Mouse (Mus musculus): ENCODE results near the gene Cdc6.
"Not testable (repeated sequence)": the region's sequence is repeated elsewhere in the genome, so short reads cannot be mapped to it uniquely, and the experiment has no call there.

The Cdc6 gene

DNA sequence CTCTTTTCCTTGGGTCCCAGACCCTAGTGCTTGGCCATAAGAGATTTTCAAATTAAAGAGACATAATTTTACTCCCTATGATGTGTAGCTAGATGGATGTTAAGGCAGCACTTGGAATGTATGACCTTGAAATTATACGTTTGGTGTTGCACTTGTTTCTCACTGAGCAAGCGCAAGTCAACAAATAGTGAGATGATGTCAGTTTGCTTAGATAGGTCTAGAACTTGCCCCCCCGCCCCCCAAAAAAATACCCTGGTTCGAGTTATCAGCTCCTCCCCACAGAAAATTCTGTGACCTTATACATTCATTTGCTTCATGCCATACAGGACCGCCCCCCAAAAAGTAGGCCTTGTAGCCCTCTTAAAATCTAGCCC lies 551 bp upstream of the Cdc6 start:
- no peak for DNase-seq (ENCODE audit: low spot score in 2 of 2)

DNA sequence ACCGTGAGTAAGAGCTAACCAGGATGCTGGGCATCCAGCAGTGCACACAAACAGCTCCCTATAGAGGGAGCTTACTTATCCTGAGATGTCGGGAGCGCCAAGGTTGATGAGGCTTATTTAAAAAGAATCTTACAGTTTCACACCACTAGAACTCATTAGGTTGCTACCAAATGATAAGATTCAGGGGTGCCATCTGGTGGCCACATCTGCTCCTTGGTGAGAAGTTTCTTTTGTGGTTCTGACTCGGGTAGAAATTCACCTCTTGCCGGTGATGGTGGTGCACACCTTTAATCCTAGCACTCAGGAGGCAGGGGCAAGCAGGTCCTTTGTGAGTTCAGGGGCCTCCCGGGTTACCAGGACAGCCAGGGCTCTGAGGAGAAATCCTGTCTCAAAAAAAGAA lies 2.1 kb downstream of the Cdc6 start:
- peak in 1 of 2 experiments; percentile 73 for DNase-seq (ENCODE audit: low spot score in 2 of 2)

DNA sequence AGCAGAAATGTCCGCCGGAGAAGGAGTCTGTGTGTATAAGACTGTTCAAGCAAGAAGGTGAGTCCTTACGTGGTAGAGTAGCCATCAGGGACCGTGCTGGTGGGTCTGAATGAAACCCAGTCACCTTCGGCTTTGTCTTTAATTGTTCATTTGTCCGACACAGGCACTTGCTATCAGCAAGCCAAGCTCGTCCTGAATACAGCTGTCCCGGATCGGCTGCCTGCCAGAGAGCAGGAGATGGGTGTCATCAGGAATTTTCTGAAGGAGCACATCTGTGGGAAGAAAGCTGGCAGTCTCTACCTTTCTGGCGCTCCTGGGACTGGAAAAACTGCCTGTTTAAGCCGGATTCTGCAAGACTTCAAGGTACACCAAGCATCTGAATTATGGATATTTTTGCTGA lies 2.8 kb downstream of the Cdc6 start:
- no peak for DNase-seq (ENCODE audit: low spot score in 2 of 2)

DNA sequence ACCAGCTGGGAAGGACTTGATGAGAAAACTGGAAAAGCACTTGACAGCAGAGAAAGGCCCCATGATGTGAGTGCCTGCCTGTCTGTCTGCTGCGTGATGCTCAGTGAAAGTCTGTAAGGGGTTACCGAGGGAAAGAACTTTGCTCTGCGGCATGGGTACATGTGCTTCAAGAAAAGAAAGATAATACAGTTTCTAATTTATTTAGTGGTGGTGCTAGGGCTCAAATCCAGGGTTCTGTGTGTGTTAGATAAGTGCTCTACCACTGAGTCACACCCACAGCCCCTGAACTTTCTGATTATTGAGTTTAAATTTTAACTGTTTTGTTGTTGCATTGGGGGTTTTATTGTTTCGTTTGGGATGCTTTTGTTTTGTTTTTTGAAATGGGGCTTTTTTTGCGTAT lies 3.9 kb downstream of the Cdc6 start:
- no peak for DNase-seq (ENCODE audit: low spot score in 2 of 2)

DNA sequence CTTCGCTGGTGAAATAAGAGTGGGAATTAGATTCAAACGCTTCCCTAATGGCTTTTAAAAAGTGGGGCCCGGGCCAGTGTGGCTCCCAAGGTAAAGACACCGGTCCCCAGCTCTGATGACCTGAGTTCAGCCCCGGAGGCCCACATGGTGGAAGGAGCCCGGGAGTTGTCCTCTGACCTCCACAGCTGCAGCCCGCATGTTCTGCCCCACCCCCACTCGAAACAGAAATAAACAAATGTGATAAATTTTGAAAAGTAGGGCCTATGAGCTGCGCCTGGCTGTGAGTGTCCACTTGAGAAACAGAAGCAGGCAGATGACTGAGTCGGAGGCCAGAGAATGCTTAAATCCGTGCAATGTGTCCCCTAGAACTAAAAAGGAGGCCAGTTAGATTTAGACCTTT lies 6.6 kb downstream of the Cdc6 start:
- no peak for DNase-seq (ENCODE audit: low spot score in 2 of 2)

DNA sequence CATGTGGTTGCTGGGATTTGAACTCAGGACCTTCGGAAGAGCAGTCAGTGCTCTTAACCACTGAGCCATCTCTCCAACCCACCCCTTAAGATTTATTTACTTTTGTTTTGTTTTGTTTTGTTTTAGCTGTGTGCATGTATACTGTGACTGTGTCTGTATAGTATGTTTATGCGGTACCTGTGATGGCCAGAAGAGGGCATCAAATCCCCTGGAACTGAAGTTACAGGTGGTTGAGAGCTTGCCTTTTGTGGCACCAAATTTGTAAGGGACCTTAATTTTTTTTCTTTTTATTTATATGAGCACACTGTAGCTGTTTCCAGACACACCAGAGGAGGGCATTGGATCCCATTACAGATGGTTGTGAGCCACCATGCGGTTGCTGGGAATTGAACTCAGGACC lies 8.8 kb downstream of the Cdc6 start:
- not testable (repeated sequence) for DNase-seq (ENCODE audit: low spot score in 2 of 2)

DNA sequence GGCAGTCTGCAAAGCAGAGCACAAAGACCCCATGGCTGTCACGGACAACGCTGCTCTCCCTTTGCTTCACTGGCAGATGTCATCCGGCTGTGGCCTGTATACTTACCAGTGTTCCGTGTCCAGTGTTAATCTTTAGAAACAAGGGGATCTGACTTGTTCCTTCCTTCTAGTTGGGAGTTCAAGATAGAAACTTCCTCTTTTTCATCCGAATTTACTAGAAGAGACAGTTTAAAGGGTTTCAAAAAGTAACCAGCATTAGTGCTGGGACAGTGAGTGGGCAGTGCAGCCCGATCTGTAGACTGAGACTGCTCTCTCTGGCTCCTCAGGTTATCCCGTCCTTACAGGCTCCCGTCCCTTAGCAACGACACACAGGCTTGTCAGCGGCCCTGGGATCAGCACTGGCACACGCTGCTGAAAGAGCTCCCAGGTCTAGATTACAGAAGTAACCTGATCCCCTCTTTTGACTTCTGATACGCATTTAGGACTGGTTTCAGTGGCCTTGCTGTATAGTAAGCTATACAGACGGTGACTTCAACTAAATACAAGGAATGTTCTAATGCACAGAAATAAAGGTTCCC lies 9.9 kb downstream of the Cdc6 start:
- no peak for DNase-seq (ENCODE audit: low spot score in 2 of 2)

DNA sequence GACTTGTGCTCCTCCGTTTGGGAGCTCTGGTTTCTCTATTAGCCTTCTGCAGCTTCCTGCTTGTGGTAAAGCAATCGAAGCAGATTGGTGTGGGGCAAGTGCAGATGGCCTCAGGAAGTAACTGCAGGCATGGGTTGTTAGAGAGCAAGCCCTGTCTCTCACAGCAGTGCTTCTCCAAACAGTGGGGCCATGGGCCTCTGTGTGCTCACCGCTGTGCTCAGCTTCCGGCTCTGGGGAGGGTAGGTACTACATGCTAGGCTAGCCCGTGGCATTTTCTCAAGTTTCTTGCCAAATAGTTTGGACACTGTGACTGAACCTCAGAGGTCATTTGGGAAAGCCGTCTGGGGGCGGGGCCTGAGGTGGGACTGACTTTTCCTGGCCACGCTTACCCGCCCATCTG lies 10.6 kb downstream of the Cdc6 start:
- peak in 1 of 2 experiments; percentile 67 for DNase-seq (ENCODE audit: low spot score in 2 of 2)

DNA sequence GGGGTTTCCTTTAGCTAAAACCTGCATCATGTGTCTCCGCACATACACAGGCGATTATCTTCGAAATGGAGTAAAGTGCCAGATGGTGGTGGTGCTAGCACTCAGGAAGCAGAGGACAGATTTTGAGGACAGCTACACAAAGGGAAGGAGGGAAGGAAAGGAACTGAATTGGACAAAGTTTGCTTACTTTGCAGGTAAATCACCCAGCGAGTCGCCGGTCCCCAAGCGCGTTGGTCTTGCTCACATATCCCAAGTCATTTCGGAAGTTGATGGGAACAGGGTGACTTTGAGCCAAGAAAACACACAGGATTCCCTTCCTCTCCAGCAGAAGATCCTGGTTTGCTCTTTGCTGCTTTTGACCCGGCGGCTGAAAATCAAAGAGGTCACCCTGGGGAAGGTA lies 11.4 kb downstream of the Cdc6 start:
- DNase-seq (ENCODE audit: low spot score in 2 of 2), result no peak

DNA sequence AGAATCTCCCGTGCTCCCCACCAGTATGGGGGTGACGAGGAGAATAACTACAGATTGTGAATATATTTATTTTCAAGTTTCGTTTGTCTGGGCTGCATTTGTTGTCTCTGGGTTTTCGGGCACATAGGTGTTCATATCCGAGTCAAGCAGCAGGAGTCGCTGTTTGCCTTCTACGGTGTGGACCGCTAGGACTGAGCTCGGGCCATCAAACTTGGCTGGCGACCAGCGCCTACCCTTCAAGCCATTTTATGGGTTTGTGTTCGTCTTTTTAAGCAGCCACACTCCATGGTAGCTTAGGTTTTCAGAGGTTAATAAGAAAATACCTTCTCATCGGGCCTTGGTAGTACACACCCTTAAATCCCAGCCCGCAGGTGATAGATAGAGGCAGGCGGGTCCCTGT lies 14.2 kb downstream of the Cdc6 start:
- not testable (repeated sequence) for DNase-seq (ENCODE audit: low spot score in 2 of 2)

DNA sequence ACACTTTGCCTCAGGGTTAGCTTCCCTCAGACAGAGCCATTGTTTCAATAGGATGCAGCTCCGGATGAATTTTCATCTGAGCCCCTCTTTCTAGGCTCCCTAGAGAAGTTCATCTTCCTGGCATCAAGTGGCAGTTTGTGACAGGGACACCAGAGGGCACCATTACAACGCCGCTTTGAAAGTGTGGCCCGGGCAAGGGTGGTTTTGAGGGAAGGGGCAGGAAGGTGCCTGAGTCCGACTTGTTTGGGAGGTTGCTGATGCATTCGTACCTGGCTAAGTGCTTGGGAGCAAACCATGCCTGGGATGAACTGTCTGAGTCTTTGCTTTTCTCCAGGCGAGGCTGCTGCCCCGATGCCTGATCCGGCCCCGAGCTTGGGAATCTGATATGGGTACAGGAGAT lies 14.7 kb downstream of the Cdc6 start:
- DNase-seq (ENCODE audit: low spot score in 2 of 2), result not testable (repeated sequence)

DNA sequence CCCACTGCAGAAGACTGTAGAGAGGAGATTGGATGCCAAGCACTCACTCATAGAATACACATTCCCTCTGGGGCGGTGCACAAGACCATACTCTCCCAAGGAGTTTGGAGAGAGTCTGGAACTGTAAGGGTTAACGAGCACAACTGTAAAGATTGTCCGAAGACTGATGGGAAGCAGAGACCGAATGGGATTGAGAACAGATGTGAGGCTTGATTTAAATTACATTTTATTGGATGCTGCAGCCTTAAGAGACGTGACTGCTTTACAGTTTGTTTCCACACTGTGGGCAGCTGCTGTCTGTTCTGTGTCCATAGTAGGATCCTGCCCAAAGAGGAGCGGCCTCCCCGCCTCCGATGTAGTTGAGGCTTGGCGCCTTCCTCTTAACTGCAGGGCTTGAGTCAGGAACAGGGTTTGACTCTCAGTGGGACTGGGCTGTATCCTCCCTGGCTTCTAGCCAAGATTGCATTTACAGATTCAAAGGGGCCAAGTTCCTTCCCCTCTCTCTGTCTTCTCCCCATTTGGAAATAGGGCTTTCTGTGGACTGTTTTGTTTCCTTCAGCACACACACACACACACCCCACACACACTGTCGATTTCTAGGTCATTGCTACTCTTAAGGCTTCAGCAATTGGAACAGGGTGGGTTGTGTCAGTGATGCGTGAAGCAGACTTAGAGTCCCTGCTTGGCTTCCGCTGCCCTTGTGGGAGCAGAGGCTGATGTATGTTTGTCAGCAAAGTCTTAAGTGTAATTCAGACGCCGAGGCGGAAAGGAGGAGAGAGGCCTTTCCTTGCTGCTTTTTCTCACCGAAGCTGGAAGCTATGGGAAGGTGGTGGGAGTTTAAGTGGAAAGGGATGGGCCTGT lies 15.5 kb downstream of the Cdc6 start:
- not testable (repeated sequence) for DNase-seq (ENCODE audit: low spot score in 2 of 2)

DNA sequence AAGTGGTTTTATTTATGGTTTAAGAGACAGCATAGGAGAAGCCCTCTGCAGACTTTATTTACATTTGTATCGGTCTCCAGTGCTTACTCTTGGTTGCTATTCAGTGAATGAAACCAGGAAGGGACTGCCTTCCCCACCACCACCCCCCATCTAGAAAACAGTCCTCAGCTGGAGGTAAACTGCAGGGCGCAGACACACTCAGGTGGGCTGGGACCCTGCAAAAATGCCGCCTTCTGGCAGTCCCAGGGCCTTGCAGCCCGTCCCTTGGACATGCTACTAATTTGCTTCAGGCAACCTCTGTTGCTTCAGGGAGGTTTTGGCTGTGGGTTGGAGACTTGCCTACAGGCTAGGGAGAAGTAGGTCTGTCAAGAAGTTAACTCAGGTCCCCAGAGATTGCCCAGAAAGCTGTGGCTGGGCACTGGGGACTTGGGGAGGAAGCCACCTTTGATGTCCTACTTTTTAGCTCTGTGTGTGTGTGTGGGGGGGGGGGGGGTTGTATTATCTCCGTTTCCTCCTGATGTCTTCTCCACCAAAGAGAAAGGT lies 17.1 kb downstream of the Cdc6 start:
- DNase-seq (ENCODE audit: low spot score in 2 of 2), result no peak

DNA sequence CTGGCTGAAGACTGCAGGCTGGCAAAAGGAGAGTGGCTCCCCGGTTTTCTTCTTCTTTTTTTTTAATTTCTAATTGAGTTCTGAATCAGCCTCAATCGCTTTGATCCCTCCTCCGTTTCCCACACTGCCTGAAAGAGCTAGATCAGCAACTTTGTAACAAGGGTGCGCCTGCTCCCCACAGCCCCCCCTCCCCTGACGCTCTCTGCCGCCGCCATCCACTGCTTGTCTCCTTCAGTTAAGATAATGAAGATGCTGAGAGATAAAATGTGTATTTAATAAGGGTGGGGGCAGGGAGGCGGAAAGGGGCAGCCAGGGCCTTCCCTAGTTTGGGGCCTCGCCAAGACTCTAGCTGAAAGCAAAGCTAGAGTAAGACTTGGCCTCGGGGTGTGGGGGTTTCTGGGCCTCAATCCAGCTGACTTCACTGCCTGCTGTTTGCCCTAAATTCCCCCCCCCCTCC lies 17.7 kb downstream of the Cdc6 start:
- no peak for DNase-seq (ENCODE audit: low spot score in 2 of 2)

DNA sequence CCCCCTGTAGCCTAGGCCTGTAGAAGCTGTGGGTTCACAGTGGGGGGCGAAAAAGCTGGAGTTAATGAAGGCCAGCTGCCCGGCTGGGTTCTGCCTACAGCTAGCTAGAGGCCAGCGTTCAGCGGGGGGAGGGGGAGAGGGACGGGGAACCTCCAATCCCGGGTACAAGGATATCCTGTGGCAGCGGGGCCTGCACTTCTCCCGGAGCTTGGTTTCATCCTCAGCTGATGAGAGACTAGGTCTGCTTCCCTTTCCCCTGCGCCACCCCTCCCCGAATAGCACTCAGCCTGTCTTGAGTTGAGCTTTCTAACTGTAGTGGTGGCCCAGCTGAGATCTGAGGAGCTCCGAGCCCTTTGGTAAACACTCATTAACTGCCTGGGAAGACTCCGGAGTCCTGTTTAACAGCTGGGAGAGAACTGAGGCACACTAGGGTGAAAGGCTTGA lies 18.3 kb downstream of the Cdc6 start:
- no peak for DNase-seq (ENCODE audit: low spot score in 2 of 2)

DNA sequence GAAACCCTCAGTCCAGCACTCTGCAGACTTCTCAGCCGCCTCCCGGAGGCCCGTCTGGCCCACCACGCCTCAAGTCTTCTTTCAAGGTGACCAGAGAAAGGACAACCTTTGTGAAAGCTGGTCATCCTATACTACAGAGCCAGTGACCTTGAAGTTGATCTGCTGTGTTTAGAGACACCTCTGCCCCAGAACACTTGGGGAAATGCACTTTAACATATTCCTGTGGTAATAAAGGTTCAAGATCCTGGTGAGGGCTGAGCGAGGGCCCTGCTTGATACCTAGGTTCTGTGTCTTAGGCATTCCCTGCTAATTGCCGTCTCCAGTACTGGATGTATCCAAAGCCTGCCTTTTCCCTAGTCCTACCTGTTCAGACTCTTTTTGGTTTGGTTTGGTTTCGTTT lies 19.0 kb downstream of the Cdc6 start:
- no peak for DNase-seq (ENCODE audit: low spot score in 2 of 2)

DNA sequence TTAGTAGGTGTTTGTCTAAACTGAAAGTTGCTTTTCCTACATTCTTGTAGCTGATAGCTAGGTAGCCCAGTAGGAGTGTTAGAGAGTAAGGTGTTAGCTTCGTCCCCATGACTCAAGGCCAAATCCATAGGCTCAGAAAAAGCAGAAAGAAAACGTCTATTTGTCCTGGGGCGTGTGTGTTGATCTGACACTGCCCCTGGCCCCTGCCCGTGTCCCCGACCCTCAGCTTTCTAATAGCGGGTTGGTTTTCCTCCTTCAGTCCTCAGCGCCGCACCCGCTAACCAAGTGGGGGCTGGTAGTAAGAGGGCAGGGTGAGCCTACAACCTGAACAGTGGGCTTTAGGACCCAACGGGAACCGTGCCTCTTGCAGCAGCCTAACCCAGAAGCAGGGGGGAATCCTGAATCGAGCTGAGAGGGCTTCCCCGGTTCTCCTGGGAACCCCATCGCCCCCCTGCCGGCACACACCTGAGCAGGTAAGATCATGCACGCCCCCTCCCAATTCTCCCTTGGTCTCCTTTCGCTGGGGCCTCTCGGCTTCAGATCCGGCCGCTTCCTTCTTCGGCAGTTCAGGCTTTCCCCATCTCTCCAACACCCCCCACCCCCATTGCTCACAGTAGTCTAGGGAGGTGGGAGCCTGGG lies 20.0 kb downstream of the Cdc6 start, which contains the start of gene Rara:
Rara (plus strand) TSS at position 381 of the 639 bp plus-strand sequence.
- DNase-seq (ENCODE audit: low spot score in 2 of 2), result no peak

DNA sequence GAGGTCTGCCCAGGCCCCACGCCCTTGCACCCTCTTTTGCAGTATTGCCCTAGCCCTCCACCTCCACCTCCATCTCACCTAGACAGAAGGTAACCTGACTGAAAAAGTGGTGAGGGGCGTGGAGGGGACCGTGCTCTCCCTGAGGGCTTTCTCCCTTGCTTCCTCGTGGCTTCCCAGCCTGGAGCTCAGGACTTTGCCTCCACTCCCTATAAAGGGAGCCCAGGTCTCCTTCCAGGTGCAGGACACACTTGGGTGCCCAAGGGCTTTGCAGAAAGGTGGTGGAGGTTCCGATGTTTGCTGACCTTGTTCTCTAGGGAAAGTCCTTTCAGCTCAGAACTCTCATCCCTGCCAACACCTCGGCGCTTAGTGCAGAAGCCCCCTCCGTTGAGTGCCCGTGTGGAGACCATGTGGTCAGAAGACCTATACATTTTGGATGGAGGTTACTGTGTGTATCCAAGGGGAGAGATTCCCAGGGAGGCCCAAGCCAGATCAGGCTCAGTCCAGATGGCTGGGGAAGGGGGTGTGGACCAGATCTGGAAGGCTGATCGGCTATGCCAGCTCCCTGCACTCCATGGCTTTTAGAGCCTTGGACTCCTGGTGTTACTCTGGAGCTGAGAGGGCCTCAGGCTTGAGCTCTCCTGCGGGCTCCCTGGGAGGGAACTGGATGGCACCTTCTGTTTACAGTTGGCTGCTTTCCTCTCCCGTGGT lies 20.7 kb downstream of the Cdc6 start:
- DNase-seq (ENCODE audit: low spot score in 2 of 2), result no peak

DNA sequence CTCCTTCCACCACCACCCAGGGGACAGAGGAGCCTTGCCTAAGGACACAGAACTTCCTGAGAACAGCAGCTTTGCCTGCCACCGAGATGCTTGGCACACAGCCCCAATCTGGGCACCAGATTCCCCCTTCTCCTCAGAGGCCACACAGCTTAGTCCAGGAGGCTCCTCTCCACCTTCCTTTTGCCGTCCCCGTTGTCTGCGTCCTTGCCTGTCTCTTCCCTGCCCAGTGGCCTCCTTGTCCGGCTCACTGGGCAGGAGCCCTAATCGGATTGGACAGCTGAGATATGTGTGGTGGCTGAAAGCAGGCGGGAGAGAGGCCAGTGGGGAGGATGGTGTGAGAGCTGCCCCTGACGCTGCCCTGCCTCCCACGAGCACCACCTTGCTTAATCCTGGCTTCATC lies 21.9 kb downstream of the Cdc6 start:
- no peak for DNase-seq (ENCODE audit: low spot score in 2 of 2)

DNA sequence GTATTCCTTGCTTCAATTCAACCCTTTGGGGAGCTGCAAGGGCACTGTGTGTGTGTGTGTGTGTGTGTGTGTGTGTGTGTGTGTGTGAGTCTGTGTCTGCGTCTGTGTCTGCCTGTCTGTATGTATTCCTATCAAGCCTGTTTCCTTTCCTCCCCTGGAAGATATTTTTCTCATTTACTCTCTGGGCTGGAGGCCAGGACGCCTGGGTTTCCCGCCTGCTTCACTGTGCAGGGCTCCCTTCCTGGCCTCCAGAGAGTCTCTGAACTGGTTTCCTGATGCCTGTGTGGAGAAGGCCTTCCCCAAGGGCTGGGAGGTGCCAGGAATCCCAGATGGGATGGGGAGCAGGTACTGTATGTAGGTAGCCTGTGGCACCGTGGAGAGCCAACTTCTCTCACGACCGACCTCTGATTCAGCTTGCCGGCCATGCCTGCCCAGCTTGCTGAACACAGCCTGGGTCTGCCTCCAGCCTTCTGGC lies 22.6 kb downstream of the Cdc6 start:
- no peak for DNase-seq (ENCODE audit: low spot score in 2 of 2)

DNA sequence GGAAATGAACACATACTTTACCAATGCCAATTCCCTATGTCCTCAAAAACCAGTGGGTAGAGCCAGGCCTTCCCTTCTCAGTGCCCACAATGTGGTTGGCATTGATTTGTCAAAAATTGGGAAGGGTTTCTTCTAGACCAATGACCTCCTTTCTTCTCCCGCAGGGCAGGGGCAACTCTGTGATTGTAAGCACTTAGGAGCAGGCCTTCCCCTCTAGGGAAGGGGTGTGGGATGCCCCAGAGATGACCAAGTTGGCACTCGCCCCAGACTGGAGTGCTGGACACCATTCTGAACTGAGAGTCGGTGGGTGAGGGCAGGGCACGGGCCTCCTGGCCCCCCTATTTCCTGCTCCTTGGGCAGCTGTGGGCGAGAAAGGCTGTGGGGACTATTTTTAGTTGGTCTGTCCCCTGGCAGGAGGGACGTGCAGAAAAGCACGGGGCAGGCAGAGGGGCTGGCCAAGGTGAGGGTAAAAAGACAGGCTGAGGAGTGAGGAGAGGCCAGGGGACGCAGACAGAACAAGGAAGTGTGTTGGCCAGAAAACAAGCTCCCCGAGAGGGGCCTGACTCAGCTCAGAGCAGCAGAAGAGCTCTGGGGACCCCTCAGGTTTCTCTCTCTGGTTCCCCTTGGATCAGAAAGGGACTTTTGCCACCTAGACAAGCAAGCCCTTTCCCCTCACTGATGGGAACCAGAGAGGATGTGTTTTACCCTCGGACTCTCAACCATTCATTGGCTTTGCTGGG lies 23.3 kb downstream of the Cdc6 start:
- DNase-seq (ENCODE audit: low spot score in 2 of 2), result no peak

Measured in urinary bladder, postnatal 36 days (tissue).